In the genomic region with DNA sequence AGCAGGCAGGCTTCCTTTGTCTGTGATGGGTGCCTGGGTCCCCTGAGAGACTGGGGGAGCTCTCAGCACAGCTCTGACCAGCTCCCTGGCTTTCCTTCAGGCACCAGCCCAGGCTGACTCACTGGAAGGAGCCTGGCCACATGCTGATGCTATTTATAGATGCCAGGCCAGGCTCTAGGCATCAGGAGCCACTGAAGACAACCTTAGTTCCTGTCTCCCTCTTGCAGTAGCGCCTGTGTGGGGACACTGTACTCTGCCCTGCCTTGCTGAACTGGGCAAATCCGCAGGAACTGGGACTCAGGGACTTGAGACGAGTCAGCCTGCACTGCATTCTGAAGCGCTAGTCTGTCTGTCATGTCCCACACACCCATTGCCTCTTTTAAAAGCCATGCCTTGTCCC, we compare ENCODE assay signal across 9 mouse cellular contexts. TPM values are rescaled to one million over a fixed set of nuclear protein-coding genes. Genes with fewer than 3 reads are reported as not detected.
A peak's percentile ranks its signal among the peaks of the same experiment; 100 is the strongest.
DNase-seq lines count a peak whose midpoint lies in the region; ATAC-seq and TF ChIP-seq lines count a peak whose summit lies in the region.
"Had no signal": no experiment of that assay in that cellular context is flagged by ENCODE, and none has a peak within 500 bp of the region (broad histone marks: within the 10 kb centered on the region; RNA-seq: fewer than 3 reads in every experiment).

No protein-coding gene starts in this region.

- no peak for TF ChIP-seq CTCF in liver, postnatal 0 days (IDR thresholded peaks at IDR 0.05; ENCODE audit: low read depth)

- WGBS in liver, embryonic 15.5 days (ENCODE audit: insufficient replicate concordance), result 34% methylated on average over 4 of the region's 4 CpGs
- WGBS in liver, postnatal 0 days (ENCODE audit: insufficient replicate concordance), result 60% methylated on average over 4 of the region's 4 CpGs

- peaks cover 5% of the 10 kb centered on the region for H3K4me1 ChIP-seq in liver, embryonic 15.5 days (replicated peaks)
- no peaks in the 10 kb centered on the region; the same call in 1 of the 2 replicates for H3K4me1 ChIP-seq in liver, postnatal 0 days (ENCODE audit: insufficient read depth)

- H3K4me3 ChIP-seq in liver, embryonic 15.5 days (replicated peaks), result no peak overlapping the region
- no peak overlapping the region for H3K4me3 ChIP-seq in liver, postnatal 0 days (ENCODE audit: low read depth, low read length)
- H3K4me3 ChIP-seq: forebrain, embryonic 12.5 days had no signal

- peaks cover 46% of the 10 kb centered on the region for H3K27me3 ChIP-seq in liver, embryonic 15.5 days
- peaks cover 31% of the 10 kb centered on the region for H3K27me3 ChIP-seq in liver, postnatal 0 days (ENCODE audit: insufficient read depth, low read length)

- no peaks in the 10 kb centered on the region for H3K9me3 ChIP-seq in liver, embryonic 15.5 days (replicated peaks)
- no peaks in the 10 kb centered on the region for H3K9me3 ChIP-seq in liver, postnatal 0 days (ENCODE audit: low read length)
- H3K9me3 ChIP-seq: forebrain, embryonic 12.5 days had no signal

- TF ChIP-seq EP300 in liver, postnatal 0 days (IDR thresholded peaks at IDR 0.05; ENCODE audit: low read depth), result no peak

- no peak for DNase-seq in liver, postnatal 0 days
- peak; percentile 64 for DNase-seq in adrenal gland, postnatal 10 days
- DNase-seq in cerebellum, postnatal 25 days, result peak; percentile 86 to 88
- DNase-seq in heart, postnatal 4 days, result peak; percentile 31
- no peak for DNase-seq in layer of hippocampus, adult 8-10 months (ENCODE audit: low spot score in 2 of 2)
- no peak for DNase-seq in retina, postnatal 1 day
- DNase-seq: lung, adult 18-20 months had no signal

- H3K36me3 ChIP-seq in liver, embryonic 15.5 days (replicated peaks), result peaks cover 9% of the 10 kb centered on the region; the same call in 1 of the 2 replicates
- H3K36me3 ChIP-seq in liver, postnatal 0 days (replicated peaks; ENCODE audit: insufficient read depth, low read length), result 0 out of 2 replicates have a peak, but pooled peaks cover 6% of the 10 kb centered on the region

- H3K4me2 ChIP-seq in liver, embryonic 15.5 days, result no peak overlapping the region
- no peak overlapping the region for H3K4me2 ChIP-seq in liver, postnatal 0 days (ENCODE audit: low read depth, low read length)
- H3K4me2 ChIP-seq: forebrain, embryonic 12.5 days had no signal

- 0 out of 2 replicates have a peak overlapping the region, but pooled peaks have one; percentile 6 for H3K9ac ChIP-seq in liver, embryonic 15.5 days
- no peak overlapping the region for H3K9ac ChIP-seq in liver, postnatal 0 days (replicated peaks)
- H3K9ac ChIP-seq: forebrain, embryonic 12.5 days had no signal

- ATAC-seq in liver, embryonic 15.5 days (ENCODE audit: insufficient read depth), result no peak
- ATAC-seq in liver, postnatal 0 days, result no peak

- H3K27ac ChIP-seq in liver, embryonic 15.5 days (replicated peaks), result no peak overlapping the region
- no peak overlapping the region for H3K27ac ChIP-seq in liver, postnatal 0 days (ENCODE audit: low read depth)
- H3K27ac ChIP-seq: forebrain, embryonic 12.5 days had no signal

RNA-seq across cellular contexts. Expression of a gene that starts 1.9 kb away (rescaled TPM):
- 0.07 TPM in 1 of 2 replicates, not detected in the other for polyA plus RNA-seq in liver, embryonic 15.5 days (2015; fragmentation: Nextera tagmentation; extraction: Ambion mirVana)
- not detected in 2 replicates for polyA plus RNA-seq in liver, postnatal 0 days (2015; fragmentation: Nextera tagmentation; extraction: Ambion mirVana)
- total RNA-seq in adrenal gland, postnatal 10 days (2021), result 1 to 10 TPM; 2.8 to 3.4 TPM
- not detected for total RNA-seq in heart, postnatal 4 days (2021)
- total RNA-seq in layer of hippocampus, adult 8-10 months (2022), result 10 to 100 TPM; 88.3 to 96.9 (median 90.2) TPM

RNA-seq across cellular contexts. Expression of a gene that starts 9.9 kb away (rescaled TPM):
- 5.6 and 6.5 TPM in 2 replicates for polyA plus RNA-seq in liver, embryonic 15.5 days (2015; fragmentation: Nextera tagmentation; extraction: Ambion mirVana)
- polyA plus RNA-seq in liver, postnatal 0 days (2015; fragmentation: Nextera tagmentation; extraction: Ambion mirVana), result 4.6 and 4.7 TPM in 2 replicates
- total RNA-seq in adrenal gland, postnatal 10 days (2021), result 10 to 100 TPM; 28.5 to 32.8 TPM
- 1 to 10 TPM; 7.6 to 7.8 TPM for total RNA-seq in heart, postnatal 4 days (2021)
- 10 to 100 TPM; 55.5 to 60.8 (median 60.0) TPM for total RNA-seq in layer of hippocampus, adult 8-10 months (2022)

RNA-seq across cellular contexts. Expression of a gene that starts 12.6 kb away (rescaled TPM):
- 0.36 and 0.41 TPM in 2 replicates for polyA plus RNA-seq in liver, embryonic 15.5 days (2015; fragmentation: Nextera tagmentation; extraction: Ambion mirVana)
- 1.3 TPM in 2 replicates for polyA plus RNA-seq in liver, postnatal 0 days (2015; fragmentation: Nextera tagmentation; extraction: Ambion mirVana)
- total RNA-seq in adrenal gland, postnatal 10 days (2021), result 1 to 10 TPM; 5.4 to 6.4 TPM
- total RNA-seq in heart, postnatal 4 days (2021), result under 1 TPM; 0.38 to 0.47 TPM
- total RNA-seq in layer of hippocampus, adult 8-10 months (2022), result 100 to 1,000 TPM; 130 to 139 (median 135) TPM

RNA-seq across cellular contexts. Expression of a gene that starts 32.6 kb away (rescaled TPM):
- 57.0 and 62.9 TPM in 2 replicates for polyA plus RNA-seq in liver, embryonic 15.5 days (2015; fragmentation: Nextera tagmentation; extraction: Ambion mirVana)
- polyA plus RNA-seq in liver, postnatal 0 days (2015; fragmentation: Nextera tagmentation; extraction: Ambion mirVana), result 50.2 and 50.6 TPM in 2 replicates
- 100 to 1,000 TPM; 190 to 191 TPM for total RNA-seq in adrenal gland, postnatal 10 days (2021)
- total RNA-seq in heart, postnatal 4 days (2021), result 100 to 1,000 TPM; 102 to 103 TPM
- total RNA-seq in layer of hippocampus, adult 8-10 months (2022), result 100 to 1,000 TPM; 165 to 175 (median 172) TPM

RNA-seq across cellular contexts. Expression of a gene that starts 42.5 kb away (rescaled TPM):
- 19.4 and 21.1 TPM in 2 replicates for polyA plus RNA-seq in liver, embryonic 15.5 days (2015; fragmentation: Nextera tagmentation; extraction: Ambion mirVana)
- polyA plus RNA-seq in liver, postnatal 0 days (2015; fragmentation: Nextera tagmentation; extraction: Ambion mirVana), result 7.4 and 8.1 TPM in 2 replicates
- total RNA-seq in adrenal gland, postnatal 10 days (2021), result 10 to 100 TPM; 31.8 to 42.4 TPM
- 10 to 100 TPM; 14.5 to 15.5 TPM for total RNA-seq in heart, postnatal 4 days (2021)
- 10 to 100 TPM; 44.5 to 55.0 (median 46.5) TPM for total RNA-seq in layer of hippocampus, adult 8-10 months (2022)

Comparison
In these comparisons a context has a peak if more than half of its experiments do, and no peak if none do; other contexts are left out.
1. DNase-seq: peak in adrenal gland, postnatal 10 days (single experiment), cerebellum, postnatal 25 days (2 of 2) and heart, postnatal 4 days (single experiment); none in liver, postnatal 0 days (single experiment), layer of hippocampus, adult 8-10 months (0 of 2) and retina, postnatal 1 day (single experiment).
2. RNA of a gene that starts 1.9 kb away (total RNA-seq): 88.3 to 96.9 TPM in layer of hippocampus, adult 8-10 months; 2.8 to 3.4 TPM in adrenal gland, postnatal 10 days and not detected in heart, postnatal 4 days; every median in the first group is over 10 times any median in the second.
3. RNA of a gene that starts 12.6 kb away (total RNA-seq): 130 to 139 TPM in layer of hippocampus, adult 8-10 months; 5.4 to 6.4 TPM in adrenal gland, postnatal 10 days and 0.38 to 0.47 TPM in heart, postnatal 4 days; every median in the first group is over 10 times any median in the second.